Mouse (Mus musculus): ENCODE measurements around the gene Tle2. TPM values are rescaled to one million over a fixed set of nuclear protein-coding genes. Genes with fewer than 3 reads are reported as not detected.

Gene Tle2
- total and polyA plus RNA-seq, 3 experiments: 0.19 to 2.4 TPM; not detected in 1

GRCm38 (mm10) chr10:81598342-81598741, 24.0 kb downstream of the Tle2 start:
- no peak for TF ChIP-seq MYB (IDR thresholded peaks at IDR 0.05; ENCODE audit: low read depth, low read length)
- no peak for TF ChIP-seq MAZ (IDR thresholded peaks at IDR 0.05; ENCODE audit: low read depth, low read length)
- no peak for TF ChIP-seq KAT2A (conservative IDR thresholded peaks at IDR 0.05; ENCODE audit: low read depth, low read length)
- TF ChIP-seq ZMIZ1 (IDR thresholded peaks at IDR 0.05; ENCODE audit: low read depth, low read length): no peak
- Histone ChIP-seq H3K36me3 (ENCODE audit: control insufficient read depth in 1 of 2, insufficient read depth in 2 of 2, low read length in 2 of 2) (peaks cover 0 to 8% of the 10 kb centered on the region in 2 experiments; a peak in 2 of 4 replicates), H3K27me3 (ENCODE audit: control insufficient read depth in 1 of 2, insufficient read depth in 2 of 2, low read length in 2 of 2) (no peaks in the 10 kb centered on the region), H3K9me3 (replicated peaks; ENCODE audit: insufficient read depth, low read length) (no peaks in the 10 kb centered on the region), H3K9ac (ENCODE audit: control insufficient read depth, low read depth, low read length, poor library complexity, severe bottlenecking) (no peak overlapping the region), H3K79me2 (ENCODE audit: control insufficient read depth, insufficient read depth, low read length, poor library complexity) (no peaks in the 10 kb centered on the region; the same call in 1 of the 2 replicates), H3K27ac (ENCODE audit: control insufficient read depth, low read depth, low read length) (no peak overlapping the region), H3K4me1 (ENCODE audit: control insufficient read depth in 1 of 2, insufficient read depth in 2 of 2, low read length in 2 of 2) (peaks cover 5 to 15% of the 10 kb centered on the region in 2 experiments), H3K4me3 (ENCODE audit: control insufficient read depth in 1 of 2, insufficient read depth in 1 of 2, low read depth in 2 of 2, low read length in 2 of 2) (no peak overlapping the region)
- DNase-seq (ENCODE audit: low read depth, low spot score): no peak

- H3K27ac ChIP-seq (ENCODE audit: control insufficient read depth, low read depth, low read length): no peak overlapping the region
Observed at GRCm38 (mm10) chr10:81598871-81599270, 24.5 kb downstream of the Tle2 start.

DNA sequence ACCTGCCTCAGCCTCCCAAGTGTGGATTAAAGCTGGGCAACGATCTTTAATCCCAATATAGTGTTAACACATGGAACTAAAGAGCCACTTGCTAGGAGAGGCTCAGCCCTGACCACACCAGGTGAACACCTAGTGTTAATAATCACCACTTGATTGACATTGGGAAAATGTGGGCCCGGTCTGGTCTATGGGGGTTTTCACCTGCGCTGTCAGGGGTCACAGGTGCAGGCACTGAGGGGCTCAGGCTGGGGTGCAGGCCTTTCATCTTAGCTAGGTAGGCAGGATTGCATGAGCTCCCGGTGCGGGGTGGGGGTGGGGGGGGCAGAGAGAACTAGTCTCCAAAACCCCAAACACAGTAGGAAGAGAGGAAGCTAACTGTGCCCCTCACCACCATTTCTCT, 25.3 kb downstream of the Tle2 start:
- Histone ChIP-seq H3K27me3 (ENCODE audit: control insufficient read depth in 1 of 2, insufficient read depth in 2 of 2, low read length in 2 of 2) (no peaks in the 10 kb centered on the region), H3K9ac (ENCODE audit: control insufficient read depth, low read depth, low read length, poor library complexity, severe bottlenecking) (no peak overlapping the region), H3K36me3 (ENCODE audit: control insufficient read depth in 1 of 2, insufficient read depth in 2 of 2, low read length in 2 of 2) (peaks cover 0 to 13% of the 10 kb centered on the region in 2 experiments; a peak in 2 of 4 replicates), H3K27ac (ENCODE audit: control insufficient read depth, low read depth, low read length) (no peak overlapping the region), H3K9me3 (replicated peaks; ENCODE audit: insufficient read depth, low read length) (no peaks in the 10 kb centered on the region), H3K79me2 (ENCODE audit: control insufficient read depth, insufficient read depth, low read length, poor library complexity) (no peaks in the 10 kb centered on the region; the same call in 1 of the 2 replicates), H3K4me1 (ENCODE audit: control insufficient read depth in 1 of 2, insufficient read depth in 2 of 2, low read length in 2 of 2) (peaks cover 10 to 21% of the 10 kb centered on the region in 2 experiments), H3K4me3 (ENCODE audit: control insufficient read depth in 1 of 2, insufficient read depth in 1 of 2, low read depth in 2 of 2, low read length in 2 of 2) (no peak overlapping the region)
- TF ChIP-seq RCOR1 (IDR thresholded peaks at IDR 0.05; ENCODE audit: low read depth, low read length) (no peak), POLR2A (IDR thresholded peaks at IDR 0.05; ENCODE audit: control insufficient read depth in 1 of 2, insufficient read depth in 1 of 2, low read depth in 1 of 2, low read length in 2 of 2, poor library complexity in 1 of 2) (no peak), MAZ (IDR thresholded peaks at IDR 0.05; ENCODE audit: low read depth, low read length) (no peak), POLR2AphosphoS2 (IDR thresholded peaks at IDR 0.05; ENCODE audit: low read length) (no peak), NELFE (IDR thresholded peaks at IDR 0.05; ENCODE audit: low read depth, low read length) (no peak), MAFK (IDR thresholded peaks at IDR 0.05; ENCODE audit: borderline replicate concordance, low read depth, low read length) (no peak), ZMIZ1 (IDR thresholded peaks at IDR 0.05; ENCODE audit: low read depth, low read length) (no peak), JUND (IDR thresholded peaks at IDR 0.05; ENCODE audit: low read depth, low read length) (no peak), TCF12 (IDR thresholded peaks at IDR 0.05; ENCODE audit: low read depth, low read length) (no peak)
- DNase-seq (ENCODE audit: low read depth, low spot score): no peak

More at GRCm38 (mm10) chr10:81598871-81599270, 24.5 kb downstream of the Tle2 start:
- peaks cover 0 to 8% of the 10 kb centered on the region in 2 experiments; a peak in 2 of 4 replicates for H3K36me3 ChIP-seq (ENCODE audit: control insufficient read depth in 1 of 2, insufficient read depth in 2 of 2, low read length in 2 of 2)
- H3K4me3 ChIP-seq (ENCODE audit: control insufficient read depth in 1 of 2, insufficient read depth in 1 of 2, low read depth in 2 of 2, low read length in 2 of 2): no peak overlapping the region
- no peak overlapping the region for H3K9ac ChIP-seq (ENCODE audit: control insufficient read depth, low read depth, low read length, poor library complexity, severe bottlenecking)
- no peaks in the 10 kb centered on the region for H3K27me3 ChIP-seq (ENCODE audit: control insufficient read depth in 1 of 2, insufficient read depth in 2 of 2, low read length in 2 of 2)
- peaks cover 5 to 15% of the 10 kb centered on the region in 2 experiments for H3K4me1 ChIP-seq (ENCODE audit: control insufficient read depth in 1 of 2, insufficient read depth in 2 of 2, low read length in 2 of 2)
- TF ChIP-seq RAD21 (IDR thresholded peaks at IDR 0.05; ENCODE audit: low read depth, low read length) (no peak), TBP (IDR thresholded peaks at IDR 0.05; ENCODE audit: low read depth, low read length) (no peak), ZC3H11A (IDR thresholded peaks at IDR 0.05; ENCODE audit: low read depth, low read length) (no peak), MYC (IDR thresholded peaks at IDR 0.05; ENCODE audit: low read depth, low read length) (no peak), SMC3 (IDR thresholded peaks at IDR 0.05; ENCODE audit: low read depth, low read length) (no peak), ETS1 (IDR thresholded peaks at IDR 0.05; ENCODE audit: low read depth, low read length) (no peak), RCOR1 (IDR thresholded peaks at IDR 0.05; ENCODE audit: low read depth, low read length) (no peak), MAZ (IDR thresholded peaks at IDR 0.05; ENCODE audit: low read depth, low read length) (no peak), EP300 (IDR thresholded peaks at IDR 0.05; ENCODE audit: low read depth in 1 of 2, low read length in 2 of 2) (no peak), ZNF384 (IDR thresholded peaks at IDR 0.05; ENCODE audit: low read depth, low read length) (no peak), POLR2A (IDR thresholded peaks at IDR 0.05; ENCODE audit: control insufficient read depth in 1 of 2, insufficient read depth in 1 of 2, low read depth in 1 of 2, low read length in 2 of 2, poor library complexity in 1 of 2) (no peak), GATA1 (IDR thresholded peaks at IDR 0.05; ENCODE audit: low read depth, low read length) (no peak), MEF2A (IDR thresholded peaks at IDR 0.05; ENCODE audit: extremely low read depth, insufficient replicate concordance, low read depth, low read length, poor library complexity, severe bottlenecking) (no peak), HCFC1 (IDR thresholded peaks at IDR 0.05; ENCODE audit: low read depth, low read length) (no peak)
- no peak for DNase-seq (ENCODE audit: low read depth, low spot score)
- H3K79me2 ChIP-seq (ENCODE audit: control insufficient read depth, insufficient read depth, low read length, poor library complexity): no peaks in the 10 kb centered on the region; the same call in 1 of the 2 replicates
- H3K9me3 ChIP-seq (replicated peaks; ENCODE audit: insufficient read depth, low read length): no peaks in the 10 kb centered on the region

All from MEL (cell line).